Comparison of ENCODE assay signal across 8 mouse cellular contexts in genomic region chr10:127120301-127121065, GRCm38 (mm10). TPM values are rescaled to one million over a fixed set of nuclear protein-coding genes. Genes with fewer than 3 reads are reported as not detected.
DNase-seq lines count a peak whose midpoint lies in the region; ATAC-seq and TF ChIP-seq lines count a peak whose summit lies in the region.

No protein-coding gene starts in this region.

- peak; percentile 24 for DNase-seq in adrenal gland, postnatal 14 days
- DNase-seq in adrenal gland, adult (ENCODE audit: inconsistent age in 2 of 2, low spot score in 1 of 2) = no peak
- no peak for DNase-seq in neural tube, embryonic 11.5 days (ENCODE audit: low spot score)
- no peak for DNase-seq in neural tube, embryonic 10.5 days (ENCODE audit: extremely low spot score, low spot score)
- no peak for DNase-seq in layer of hippocampus, postnatal 14 days (ENCODE audit: low spot score in 2 of 2)

- ATAC-seq in neural tube, embryonic 11.5 days (ENCODE audit: insufficient read depth, low FRiP score, low TSS enrichment) = peak; percentile 48; the same call in 1 of the 2 replicates
- ATAC-seq in forebrain, embryonic 13.5 days = peak; percentile 0; the same call in 1 of the 2 replicates
- ATAC-seq in limb, embryonic 12.5 days (ENCODE audit: insufficient number of reproducible peaks, insufficient read depth, low FRiP score, low TSS enrichment, low read depth) = peak; percentile 34

- no peak for TF ChIP-seq POLR2A in olfactory bulb, adult 2 months (IDR thresholded peaks at IDR 0.05; ENCODE audit: insufficient read depth, low read depth, low read length)

- peaks cover 9% of the 10 kb centered on the region for H3K36me3 ChIP-seq in neural tube, embryonic 11.5 days (ENCODE audit: control insufficient read depth, insufficient read depth, low read length)
- H3K36me3 ChIP-seq in forebrain, embryonic 13.5 days (ENCODE audit: poor library complexity, severe bottlenecking) = peaks cover 36% of the 10 kb centered on the region
- peaks cover 38% of the 10 kb centered on the region for H3K36me3 ChIP-seq in limb, embryonic 12.5 days

- WGBS in neural tube, embryonic 11.5 days = 3% methylated on average over 34 of the region's 34 CpGs
- 3% methylated on average over 34 of the region's 34 CpGs for WGBS in forebrain, embryonic 13.5 days
- WGBS in limb, embryonic 12.5 days = 3% methylated on average over 34 of the region's 34 CpGs
- under 1% methylated on average over 34 of the region's 34 CpGs for WGBS in olfactory bulb, adult 2 months

- H3K9ac ChIP-seq in neural tube, embryonic 11.5 days (ENCODE audit: low read length) = peak overlapping the region; percentile 70
- peak overlapping the region; percentile 91 for H3K9ac ChIP-seq in forebrain, embryonic 13.5 days
- peak overlapping the region; percentile 71 for H3K9ac ChIP-seq in limb, embryonic 12.5 days (replicated peaks)

- TF ChIP-seq CTCF in olfactory bulb, adult 2 months (IDR thresholded peaks at IDR 0.05; ENCODE audit: insufficient read depth, low read depth, low read length) = no peak

- H3K9me3 ChIP-seq in neural tube, embryonic 11.5 days (ENCODE audit: control insufficient read depth, low read length) = no peaks in the 10 kb centered on the region
- H3K9me3 ChIP-seq in forebrain, embryonic 13.5 days (replicated peaks) = no peaks in the 10 kb centered on the region
- no peaks in the 10 kb centered on the region for H3K9me3 ChIP-seq in limb, embryonic 12.5 days

- no peak overlapping the region for H3K27ac ChIP-seq in neural tube, embryonic 11.5 days (ENCODE audit: low read depth, low read length)
- H3K27ac ChIP-seq in forebrain, embryonic 13.5 days = peak overlapping the region; percentile 22; the same call in 1 of the 2 replicates
- no peak overlapping the region for H3K27ac ChIP-seq in limb, embryonic 12.5 days
- H3K27ac ChIP-seq in olfactory bulb, adult 2 months (ENCODE audit: insufficient read depth, low read depth, low read length) = peak overlapping the region; percentile 43; the same call in 1 of the 2 replicates

- H3K4me3 ChIP-seq in neural tube, embryonic 11.5 days (ENCODE audit: low read depth, low read length) = peak overlapping the region; percentile 72
- peak overlapping the region; percentile 92 for H3K4me3 ChIP-seq in forebrain, embryonic 13.5 days
- H3K4me3 ChIP-seq in limb, embryonic 12.5 days (replicated peaks) = peak overlapping the region; percentile 83
- H3K4me3 ChIP-seq in olfactory bulb, adult 2 months (ENCODE audit: insufficient read depth, low read depth, low read length) = peak overlapping the region; percentile 95

- H3K27me3 ChIP-seq in neural tube, embryonic 11.5 days (ENCODE audit: control insufficient read depth, insufficient read depth, low read length) = no peaks in the 10 kb centered on the region
- H3K27me3 ChIP-seq in forebrain, embryonic 13.5 days = no peaks in the 10 kb centered on the region
- no peaks in the 10 kb centered on the region for H3K27me3 ChIP-seq in limb, embryonic 12.5 days

- peaks cover 15% of the 10 kb centered on the region for H3K4me1 ChIP-seq in neural tube, embryonic 11.5 days (ENCODE audit: control insufficient read depth, insufficient read depth, low read length)
- H3K4me1 ChIP-seq in forebrain, embryonic 13.5 days = peaks cover 24% of the 10 kb centered on the region
- H3K4me1 ChIP-seq in limb, embryonic 12.5 days (replicated peaks) = peaks cover 13% of the 10 kb centered on the region
- H3K4me1 ChIP-seq in olfactory bulb, adult 2 months (ENCODE audit: control insufficient read depth, insufficient read depth, low read length) = peaks cover 11% of the 10 kb centered on the region

- peak overlapping the region; percentile 94 for H3K4me2 ChIP-seq in neural tube, embryonic 11.5 days (ENCODE audit: low read depth)
- peak overlapping the region; percentile 91 for H3K4me2 ChIP-seq in forebrain, embryonic 13.5 days
- peak overlapping the region; percentile 97 for H3K4me2 ChIP-seq in limb, embryonic 12.5 days

RNA-seq across cellular contexts. Expression of gene Os9, which starts 0.4 kb away (rescaled TPM):
- 97.9 and 108 TPM in 2 replicates for total RNA-seq in adrenal gland, postnatal 14 days (2021)
- polyA plus RNA-seq in neural tube, embryonic 11.5 days (2014; fragmentation: Nextera tagmentation; extraction: Ambion mirVana) = 56.2 and 68.9 TPM in 2 replicates
- polyA plus RNA-seq in forebrain, embryonic 13.5 days (2015; fragmentation: Nextera tagmentation; extraction: Ambion mirVana) = 94.8 and 101 TPM in 2 replicates
- 58.7 and 65.5 TPM in 2 replicates for polyA plus RNA-seq in limb, embryonic 12.5 days (2016; fragmentation: Nextera tagmentation; extraction: Ambion mirVana)
- polyA plus RNA-seq in olfactory bulb, adult 2 months (2012; ENCODE audit: insufficient read depth, insufficient read length, low replicate concordance, missing spikeins) = 124 TPM in 1 of 2 replicates, not detected in the other
- total RNA-seq in layer of hippocampus, postnatal 14 days (2021) = 100 to 1,000 TPM; 100 to 103 TPM

RNA-seq across cellular contexts. Expression of gene B4galnt1, which starts 44.5 kb away (rescaled TPM):
- total RNA-seq in adrenal gland, postnatal 14 days (2021) = 14.6 and 24.7 TPM in 2 replicates
- 17.3 and 19.9 TPM in 2 replicates for polyA plus RNA-seq in neural tube, embryonic 11.5 days (2014; fragmentation: Nextera tagmentation; extraction: Ambion mirVana)
- 15.7 and 16.7 TPM in 2 replicates for polyA plus RNA-seq in forebrain, embryonic 13.5 days (2015; fragmentation: Nextera tagmentation; extraction: Ambion mirVana)
- 4.3 and 5.0 TPM in 2 replicates for polyA plus RNA-seq in limb, embryonic 12.5 days (2016; fragmentation: Nextera tagmentation; extraction: Ambion mirVana)
- not detected in 2 replicates for polyA plus RNA-seq in olfactory bulb, adult 2 months (2012; ENCODE audit: insufficient read depth, insufficient read length, low replicate concordance, missing spikeins)
- 100 to 1,000 TPM; 108 to 110 TPM for total RNA-seq in layer of hippocampus, postnatal 14 days (2021)

RNA-seq across cellular contexts. Expression of gene Agap2, which starts 45.4 kb away (rescaled TPM):
- total RNA-seq in adrenal gland, postnatal 14 days (2021) = 6.9 and 14.3 TPM in 2 replicates
- 0.94 and 1.4 TPM in 2 replicates for polyA plus RNA-seq in neural tube, embryonic 11.5 days (2014; fragmentation: Nextera tagmentation; extraction: Ambion mirVana)
- polyA plus RNA-seq in forebrain, embryonic 13.5 days (2015; fragmentation: Nextera tagmentation; extraction: Ambion mirVana) = 1.5 and 1.7 TPM in 2 replicates
- 0.38 TPM in 1 of 2 replicates, not detected in the other for polyA plus RNA-seq in limb, embryonic 12.5 days (2016; fragmentation: Nextera tagmentation; extraction: Ambion mirVana)
- polyA plus RNA-seq in olfactory bulb, adult 2 months (2012; ENCODE audit: insufficient read depth, insufficient read length, low replicate concordance, missing spikeins) = 219 TPM in 1 of 2 replicates, not detected in the other
- 100 to 1,000 TPM; 719 to 736 TPM for total RNA-seq in layer of hippocampus, postnatal 14 days (2021)

RNA-seq across cellular contexts. Expression of gene Tspan31, which starts 50.4 kb away (rescaled TPM):
- total RNA-seq in adrenal gland, postnatal 14 days (2021) = 76.3 and 96.5 TPM in 2 replicates
- polyA plus RNA-seq in neural tube, embryonic 11.5 days (2014; fragmentation: Nextera tagmentation; extraction: Ambion mirVana) = 96.5 and 99.9 TPM in 2 replicates
- polyA plus RNA-seq in forebrain, embryonic 13.5 days (2015; fragmentation: Nextera tagmentation; extraction: Ambion mirVana) = 133 and 141 TPM in 2 replicates
- polyA plus RNA-seq in limb, embryonic 12.5 days (2016; fragmentation: Nextera tagmentation; extraction: Ambion mirVana) = 171 and 172 TPM in 2 replicates
- polyA plus RNA-seq in olfactory bulb, adult 2 months (2012; ENCODE audit: insufficient read depth, insufficient read length, low replicate concordance, missing spikeins) = not detected in 2 replicates
- total RNA-seq in layer of hippocampus, postnatal 14 days (2021) = 10 to 100 TPM; 62.7 to 65.4 TPM

RNA-seq across cellular contexts. Expression of gene Cdk4, which starts 57.1 kb away (rescaled TPM):
- total RNA-seq in adrenal gland, postnatal 14 days (2021) = 242 and 253 TPM in 2 replicates
- polyA plus RNA-seq in neural tube, embryonic 11.5 days (2014; fragmentation: Nextera tagmentation; extraction: Ambion mirVana) = 2,636 and 2,694 TPM in 2 replicates
- 2,414 and 2,431 TPM in 2 replicates for polyA plus RNA-seq in forebrain, embryonic 13.5 days (2015; fragmentation: Nextera tagmentation; extraction: Ambion mirVana)
- polyA plus RNA-seq in limb, embryonic 12.5 days (2016; fragmentation: Nextera tagmentation; extraction: Ambion mirVana) = 2,363 and 2,376 TPM in 2 replicates
- not detected in 2 replicates for polyA plus RNA-seq in olfactory bulb, adult 2 months (2012; ENCODE audit: insufficient read depth, insufficient read length, low replicate concordance, missing spikeins)
- total RNA-seq in layer of hippocampus, postnatal 14 days (2021) = 100 to 1,000 TPM; 120 to 123 TPM

Comparison
In these comparisons a context has a peak if more than half of its experiments do, and no peak if none do; other contexts are left out.
1. H3K27ac ChIP-seq: peak in forebrain, embryonic 13.5 days (single experiment) and olfactory bulb, adult 2 months (single experiment); none in neural tube, embryonic 11.5 days (single experiment) and limb, embryonic 12.5 days (single experiment).
2. RNA of gene Agap2, which starts 45.4 kb away (polyA plus RNA-seq): 219 TPM in olfactory bulb, adult 2 months; 1.5 to 1.7 TPM in forebrain, embryonic 13.5 days, 0.94 to 1.4 TPM in neural tube, embryonic 11.5 days and 0.38 TPM in limb, embryonic 12.5 days; every median in the first group is over 10 times any median in the second.
3. Peak in every context shown above with its lines, with median percentiles within 50 percentile points of each other: ATAC-seq, H3K4me2 ChIP-seq, H3K4me3 ChIP-seq and H3K9ac ChIP-seq.